Comparison of ENCODE assay signal across 17 mouse cellular contexts in the genomic region with DNA sequence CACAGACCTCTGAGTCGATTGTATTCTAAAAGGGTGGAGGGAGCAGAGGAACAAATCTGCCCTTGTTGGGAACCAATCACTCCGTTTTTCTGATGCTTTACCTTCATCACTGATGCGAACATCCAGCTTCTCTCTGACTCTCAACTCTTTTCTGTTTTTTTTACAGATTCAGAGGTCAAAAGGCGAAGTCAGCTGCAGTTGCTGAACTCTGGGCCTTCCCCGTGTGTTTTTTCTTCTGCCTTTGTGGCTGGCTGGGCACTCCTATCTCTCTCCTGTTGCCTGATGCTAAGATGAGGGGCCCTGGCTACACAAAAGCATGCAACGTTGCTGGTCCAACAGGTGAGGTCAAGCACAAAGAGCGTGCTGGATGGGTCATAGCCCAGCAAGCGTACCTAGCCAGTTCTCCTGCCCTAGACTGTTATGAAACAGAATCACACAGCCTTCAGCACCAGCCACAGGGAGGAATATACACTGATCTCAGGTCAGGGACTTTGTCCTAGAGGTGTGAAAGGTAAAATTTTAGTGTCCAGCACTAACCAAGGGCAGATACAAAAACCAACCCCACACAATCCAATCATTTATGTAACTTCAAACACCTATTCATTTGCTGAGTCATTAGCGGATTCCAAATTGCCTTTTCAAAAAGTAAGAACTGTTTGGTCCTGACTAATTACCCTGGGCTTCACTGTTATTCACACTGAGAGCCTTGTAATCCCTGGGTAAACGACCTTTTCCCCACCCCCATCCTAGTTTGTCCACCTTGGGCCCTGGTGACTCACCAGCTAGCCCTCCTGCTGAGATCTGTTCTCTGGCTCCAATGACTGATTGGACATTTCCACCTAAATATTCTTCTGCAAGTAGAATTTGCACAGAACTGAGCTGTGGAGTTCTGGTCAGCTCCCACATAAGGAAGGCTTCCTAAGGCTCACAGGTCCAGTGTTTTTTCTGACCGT. TPM values are rescaled to one million over a fixed set of nuclear protein-coding genes. Genes with fewer than 3 reads are reported as not detected.
DNase-seq lines count a peak whose midpoint lies in the region; ATAC-seq lines count a peak whose summit lies in the region.
"Had no signal": no experiment of that assay in that cellular context is flagged by ENCODE, and none has a peak within 500 bp of the region (broad histone marks: within the 10 kb centered on the region; RNA-seq: fewer than 3 reads in every experiment).

No protein-coding gene starts in this region.

- no peak; the same call in 1 of the 2 replicates for ATAC-seq in cerebellum, adult (ENCODE audit: insufficient number of reproducible peaks, low FRiP score, low TSS enrichment)
- no peak for ATAC-seq in kidney, embryonic 14.5 days (ENCODE audit: low FRiP score, low TSS enrichment)
- ATAC-seq in hindbrain, embryonic 13.5 days (ENCODE audit: low FRiP score): no peak
- ATAC-seq: intestine, postnatal 0 days had no signal

- no peak overlapping the region for H3K9ac ChIP-seq in kidney, embryonic 14.5 days (ENCODE audit: low read depth, low read length)
- no peak overlapping the region for H3K9ac ChIP-seq in hindbrain, embryonic 13.5 days
- H3K9ac ChIP-seq: hindbrain, embryonic 12.5 days; liver, embryonic 15.5 days had no signal

- no peaks in the 10 kb centered on the region for H3K4me1 ChIP-seq in kidney, embryonic 14.5 days (ENCODE audit: control insufficient read depth, insufficient read depth, low read length)
- H3K4me1 ChIP-seq in hindbrain, embryonic 13.5 days (replicated peaks): no peaks in the 10 kb centered on the region
- H3K4me1 ChIP-seq: hindbrain, embryonic 12.5 days; liver, embryonic 15.5 days had no signal

- DNase-seq in cerebellum, adult 8-10 months: peak; percentile 2
- DNase-seq in kidney, postnatal 36 days: peak; percentile 16 to 26
- peak; percentile 13 for DNase-seq in adrenal gland, postnatal 10 days
- peak; percentile 65 for DNase-seq in yolk sac, embryonic 10.5 days (ENCODE audit: low spot score)
- DNase-seq in layer of hippocampus, postnatal 10 days (ENCODE audit: low spot score in 2 of 2): no peak
- DNase-seq: gastrocnemius, postnatal 36 days; lung, postnatal 36 days; thymus, postnatal 14 days had no signal

- no peaks in the 10 kb centered on the region for H3K27me3 ChIP-seq in kidney, embryonic 14.5 days (ENCODE audit: control insufficient read depth, insufficient read depth, low read length)
- no peaks in the 10 kb centered on the region for H3K27me3 ChIP-seq in hindbrain, embryonic 13.5 days
- H3K27me3 ChIP-seq: hindbrain, embryonic 12.5 days; liver, embryonic 15.5 days had no signal

- no peak overlapping the region for H3K27ac ChIP-seq in kidney, embryonic 14.5 days (ENCODE audit: low read depth, low read length)
- H3K27ac ChIP-seq in hindbrain, embryonic 13.5 days: no peak overlapping the region
- H3K27ac ChIP-seq: embryonic facial prominence, embryonic 10.5 days; hindbrain, embryonic 12.5 days; liver, embryonic 15.5 days had no signal

- H3K36me3 ChIP-seq in kidney, embryonic 14.5 days (ENCODE audit: control insufficient read depth, insufficient read depth, low read length): no peaks in the 10 kb centered on the region
- no peaks in the 10 kb centered on the region for H3K36me3 ChIP-seq in hindbrain, embryonic 13.5 days
- H3K36me3 ChIP-seq: embryonic facial prominence, embryonic 10.5 days; hindbrain, embryonic 12.5 days; liver, embryonic 15.5 days had no signal

- WGBS in kidney, embryonic 14.5 days: 44% methylated on average over 11 of the region's 11 CpGs
- WGBS in hindbrain, embryonic 13.5 days: 71% methylated on average over 11 of the region's 11 CpGs

- H3K4me3 ChIP-seq in kidney, embryonic 14.5 days (ENCODE audit: low read length): no peak overlapping the region
- no peak overlapping the region for H3K4me3 ChIP-seq in hindbrain, embryonic 13.5 days
- H3K4me3 ChIP-seq: embryonic facial prominence, embryonic 10.5 days; hindbrain, embryonic 12.5 days; liver, embryonic 15.5 days; myocyte had no signal

- H3K4me2 ChIP-seq in kidney, embryonic 14.5 days (replicated peaks; ENCODE audit: low read depth, low read length): no peak overlapping the region
- no peak overlapping the region for H3K4me2 ChIP-seq in hindbrain, embryonic 13.5 days
- H3K4me2 ChIP-seq: hindbrain, embryonic 12.5 days; liver, embryonic 15.5 days; midbrain, embryonic 11.5 days had no signal

- no peaks in the 10 kb centered on the region for H3K9me3 ChIP-seq in kidney, embryonic 14.5 days (ENCODE audit: control insufficient read depth, low read length)
- H3K9me3 ChIP-seq in hindbrain, embryonic 13.5 days: no peaks in the 10 kb centered on the region
- H3K9me3 ChIP-seq: embryonic facial prominence, embryonic 10.5 days; hindbrain, embryonic 12.5 days; liver, embryonic 15.5 days had no signal

RNA-seq across cellular contexts. Expression of a gene that starts 29.3 kb away (rescaled TPM):
- 3.2 and 5.5 TPM in 2 replicates for polyA plus RNA-seq in kidney, embryonic 14.5 days (2014; fragmentation: Nextera tagmentation; extraction: Ambion mirVana)
- 1 to 10 TPM; 3.9 to 5.3 TPM for total RNA-seq in adrenal gland, postnatal 10 days (2021)
- polyA plus RNA-seq in hindbrain, embryonic 13.5 days (2015; fragmentation: Nextera tagmentation; extraction: Ambion mirVana): 7.5 and 8.3 TPM in 2 replicates
- 10 to 100 TPM in 1 of 2 experiments, 1 to 10 TPM in 1; 9.9 to 10.6 TPM for total RNA-seq in layer of hippocampus, postnatal 10 days (2021)

Comparison
In these comparisons a context has a peak if more than half of its experiments do, and no peak if none do; other contexts are left out.
1. DNase-seq: peak in cerebellum, adult 8-10 months (single experiment), kidney, postnatal 36 days (2 of 2), adrenal gland, postnatal 10 days (single experiment) and yolk sac, embryonic 10.5 days (single experiment); none in layer of hippocampus, postnatal 10 days (0 of 2).